Mouse (Mus musculus) midbrain, embryonic 13.5 days (tissue): ENCODE data around the gene Gm14403. TPM values are rescaled to one million over a fixed set of nuclear protein-coding genes. Genes with fewer than 3 reads are reported as not detected.
"Not testable (repeated sequence)": the region's sequence is repeated elsewhere in the genome, so short reads cannot be mapped to it uniquely, and the experiment has no call there.

Experiments used
- ATAC-seq: fragments of 200-750 bp; cut with Nextera tagmentation; 2 replicates; pipeline ENCODE4 v1.8.0; 2017; ENCODE audit warnings: mild to moderate bottlenecking, moderate TSS enrichment, moderate library complexity
- H3K27ac ChIP-seq: fragments of 300-500 bp; sonication (generic); 2 replicates; pipeline ENCODE4 v1.5.1; 2015; ENCODE audit warnings: inconsistent platforms, mild to moderate bottlenecking, moderate library complexity
- H3K27me3 ChIP-seq: fragments of 300-500 bp; sonication (generic); 2 replicates; pipeline ENCODE4 v1.6.1; 2015; ENCODE audit warnings: mild to moderate bottlenecking, inconsistent platforms
- H3K36me3 ChIP-seq: fragments of 300-500 bp; sonication (generic); 2 replicates; pipeline ENCODE4 v1.6.1; 2015; ENCODE audit warnings: mild to moderate bottlenecking, inconsistent platforms
- H3K4me1 ChIP-seq: fragments of 300-500 bp; sonication (generic); replicated peaks from 2 replicates; pipeline ENCODE4 v1.6.1; 2015; ENCODE audit warnings: inconsistent platforms
- H3K4me2 ChIP-seq: fragments of 300-500 bp; sonication (generic); replicated peaks from 2 replicates; pipeline ENCODE4 v1.6.1; 2015; ENCODE audit warnings: moderate library complexity, mild to moderate bottlenecking, inconsistent platforms
- H3K4me3 ChIP-seq: fragments of 300-500 bp; sonication (generic); replicated peaks from 2 replicates; pipeline ENCODE4 v1.5.1; 2015; ENCODE audit warnings: mild to moderate bottlenecking, inconsistent platforms
- H3K9ac ChIP-seq: fragments of 300-500 bp; sonication (generic); replicated peaks from 2 replicates; pipeline ENCODE4 v1.6.1; 2015; ENCODE audit warnings: mild to moderate bottlenecking, inconsistent platforms
- H3K9me3 ChIP-seq: fragments of 300-500 bp; sonication (generic); 2 replicates; pipeline ENCODE4 v1.6.1; 2016; ENCODE audit warnings: mild to moderate bottlenecking, inconsistent platforms
- WGBS: fragments of 180-500 bp; shearing (Covaris S2); methylation state at CpG from one replicate; pipeline ENCODE4 v1.1.7; 2015; 5-methylcytosine and 5-hydroxymethylcytosine counted together
- polyA plus RNA-seq: library from polyadenylated mRNA; unstranded; fragments of >200 nt; fragmentation: Nextera tagmentation; extraction: Ambion mirVana; gene quantifications from 2 replicates; pipeline ENCODE4 v1.2.1, GENCODE M21; 2015

The Gm14403 gene
- polyA plus RNA-seq, 1 experiment from 2014 or later = 2.4 TPM

DNA sequence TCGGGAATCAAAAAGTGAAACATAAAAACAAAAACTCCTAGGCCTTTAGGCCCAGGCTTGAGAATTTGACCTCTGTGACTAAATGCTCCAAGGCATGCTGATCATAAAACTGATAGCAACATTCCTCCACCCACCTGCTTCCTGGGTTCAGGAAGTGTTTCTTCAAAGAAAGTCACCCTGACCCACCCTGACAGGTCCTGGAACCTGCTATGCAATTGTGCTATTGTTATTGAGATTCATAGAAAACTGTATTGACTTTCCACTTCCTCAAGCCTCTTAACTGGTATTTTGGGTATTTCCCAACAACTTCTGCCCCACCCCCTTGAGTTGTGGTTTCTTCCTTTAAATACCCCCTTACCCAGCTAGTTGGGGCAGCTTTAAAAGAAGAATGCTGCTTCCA lies 20.9 kb downstream of the Gm14403 start:
- H3K9me3 ChIP-seq = peaks cover 18% of the 10 kb centered on the region
- H3K9ac ChIP-seq, H3K27ac ChIP-seq, H3K4me2 ChIP-seq, ATAC-seq, H3K4me3 ChIP-seq, H3K4me1 ChIP-seq, H3K27me3 ChIP-seq, H3K36me3 ChIP-seq: not testable (repeated sequence)
- WGBS = 92% methylated on average over 1 of the region's 1 CpGs

DNA sequence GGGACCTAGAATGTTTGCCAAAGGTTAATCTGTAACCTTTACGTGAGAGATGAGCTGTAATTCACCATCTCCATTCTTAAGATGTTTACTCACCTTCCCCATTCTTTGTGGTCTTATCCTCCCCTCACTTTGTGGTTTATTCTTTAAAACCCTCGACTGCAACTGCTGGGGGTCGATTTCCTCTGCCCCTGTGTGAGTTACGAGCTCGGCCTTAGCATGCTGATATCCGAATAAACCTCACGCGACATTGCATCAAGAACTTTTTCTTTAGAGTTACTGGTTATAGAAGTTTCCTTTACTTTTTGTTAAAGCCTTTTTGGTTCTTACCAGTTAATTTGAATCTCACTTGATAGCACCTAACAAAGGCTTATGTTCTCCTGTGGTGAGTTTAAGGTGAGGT lies 22.0 kb downstream of the Gm14403 start:
- Histone ChIP-seq H3K4me1 (no peaks in the 10 kb centered on the region), H3K36me3 (no peaks in the 10 kb centered on the region), H3K9me3 (peaks cover 20% of the 10 kb centered on the region), H3K4me2 (no peak overlapping the region), H3K4me3 (no peak overlapping the region), H3K27me3 (no peaks in the 10 kb centered on the region), H3K9ac (no peak overlapping the region), H3K27ac (no peak overlapping the region)
- 84% methylated on average over 8 of the region's 8 CpGs for WGBS
- no peak for ATAC-seq

DNA sequence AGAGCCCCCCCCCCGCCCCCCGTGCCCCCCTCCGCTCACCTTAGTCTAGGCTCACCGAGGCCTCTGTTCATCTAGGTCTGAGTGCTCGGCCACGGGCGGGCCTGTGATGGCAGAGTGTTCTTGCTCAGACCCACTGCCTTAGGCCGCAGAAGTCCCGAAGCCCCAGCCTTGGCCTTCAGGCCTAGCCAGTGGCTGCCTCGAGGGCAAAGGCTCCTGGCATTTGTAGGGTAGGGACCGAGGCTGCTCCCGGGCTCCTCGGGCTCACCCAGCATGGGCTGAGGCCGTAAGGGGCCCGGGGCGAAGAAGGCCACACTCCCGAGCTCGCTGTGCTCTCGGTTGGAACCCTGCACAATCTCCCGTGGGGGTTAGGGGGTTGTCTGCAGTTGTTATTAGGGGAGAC lies 25.0 kb downstream of the Gm14403 start:
- Histone ChIP-seq H3K36me3 (no peaks in the 10 kb centered on the region), H3K4me2 (no peak overlapping the region), H3K4me3 (no peak overlapping the region), H3K9ac (no peak overlapping the region), H3K27ac (no peak overlapping the region), H3K27me3 (no peaks in the 10 kb centered on the region), H3K4me1 (no peaks in the 10 kb centered on the region), H3K9me3 (peaks cover 23% of the 10 kb centered on the region)
- 91% methylated on average over 20 of the region's 20 CpGs for WGBS
- ATAC-seq = no peak

DNA sequence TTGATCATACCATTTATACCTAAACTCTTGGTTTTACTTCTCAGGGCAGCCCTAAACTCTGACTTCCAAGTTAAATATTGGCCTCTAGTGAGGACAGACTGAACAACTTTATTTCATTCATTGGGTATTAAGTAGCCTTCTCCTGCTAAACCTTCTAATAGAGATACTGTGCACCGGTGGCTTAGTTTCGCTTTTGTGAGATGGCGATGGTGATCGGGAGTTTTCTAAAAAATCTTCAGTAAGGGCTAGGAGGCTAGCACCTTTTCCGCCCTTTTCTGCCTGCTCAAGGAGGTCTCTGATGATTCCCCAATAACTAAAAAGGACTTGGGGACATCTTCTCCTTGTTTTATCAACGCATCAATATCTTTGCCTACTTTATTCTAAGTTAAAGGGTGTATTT lies 25.7 kb downstream of the Gm14403 start:
- not testable (repeated sequence) for H3K4me3 ChIP-seq, H3K4me2 ChIP-seq, ATAC-seq, H3K9ac ChIP-seq, H3K36me3 ChIP-seq, H3K4me1 ChIP-seq, H3K27me3 ChIP-seq, H3K27ac ChIP-seq
- H3K9me3 ChIP-seq = peaks cover 18% of the 10 kb centered on the region
- WGBS = 88% methylated on average over 6 of the region's 6 CpGs

DNA sequence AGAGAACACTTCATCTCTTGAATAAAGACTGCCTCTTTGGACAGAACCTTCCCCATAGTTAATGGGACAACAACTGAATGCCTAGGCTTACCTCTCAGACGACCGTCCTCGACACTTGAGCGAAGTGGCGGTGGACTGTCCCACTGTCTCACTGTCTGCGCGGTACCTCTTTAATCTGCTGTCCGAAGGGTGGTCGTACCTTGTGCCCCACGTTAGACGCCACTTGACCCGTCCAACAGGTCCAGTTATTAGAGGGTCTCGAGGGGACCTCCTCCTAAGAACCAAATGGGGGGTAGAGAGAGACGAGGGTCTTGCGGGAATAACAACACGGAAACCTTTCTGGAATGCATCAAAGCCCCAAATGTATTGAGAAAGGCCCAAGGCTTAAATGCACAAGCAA lies 26.2 kb downstream of the Gm14403 start:
- H3K9me3 ChIP-seq = peaks cover 18% of the 10 kb centered on the region
- not testable (repeated sequence) for H3K27ac ChIP-seq, H3K36me3 ChIP-seq, ATAC-seq, H3K9ac ChIP-seq, H3K27me3 ChIP-seq, H3K4me1 ChIP-seq, H3K4me2 ChIP-seq, H3K4me3 ChIP-seq
- WGBS = 90% methylated on average over 16 of the region's 16 CpGs

DNA sequence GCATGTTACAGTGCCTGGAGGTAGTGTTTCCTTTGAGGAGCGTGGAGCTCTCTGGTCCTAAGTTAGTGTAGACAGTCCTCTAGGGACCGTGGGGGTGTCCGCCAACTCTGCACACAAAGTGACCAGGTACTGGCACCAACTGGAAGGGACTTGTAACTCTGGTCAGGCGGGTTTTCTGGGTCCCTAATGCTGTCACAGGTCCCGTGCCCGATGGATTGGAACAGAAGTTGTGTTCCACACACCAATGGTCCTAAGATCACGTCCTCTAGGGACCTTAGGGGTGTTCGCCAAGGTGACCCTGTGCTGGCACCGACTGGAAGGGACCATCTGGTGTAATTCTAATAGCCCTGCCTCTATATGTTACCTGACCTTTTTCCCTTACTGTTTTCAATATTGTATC lies 37.9 kb downstream of the Gm14403 start:
- H3K36me3 ChIP-seq = no peaks in the 10 kb centered on the region
- no peaks in the 10 kb centered on the region for H3K4me1 ChIP-seq
- ATAC-seq = no peak
- no peak overlapping the region for H3K4me2 ChIP-seq
- no peaks in the 10 kb centered on the region for H3K27me3 ChIP-seq
- WGBS = 79% methylated on average over 9 of the region's 9 CpGs
- no peak overlapping the region for H3K27ac ChIP-seq
- H3K9ac ChIP-seq = no peak overlapping the region
- H3K9me3 ChIP-seq = peaks cover 6% of the 10 kb centered on the region; the same call in 1 of the 2 replicates
- no peak overlapping the region for H3K4me3 ChIP-seq

DNA sequence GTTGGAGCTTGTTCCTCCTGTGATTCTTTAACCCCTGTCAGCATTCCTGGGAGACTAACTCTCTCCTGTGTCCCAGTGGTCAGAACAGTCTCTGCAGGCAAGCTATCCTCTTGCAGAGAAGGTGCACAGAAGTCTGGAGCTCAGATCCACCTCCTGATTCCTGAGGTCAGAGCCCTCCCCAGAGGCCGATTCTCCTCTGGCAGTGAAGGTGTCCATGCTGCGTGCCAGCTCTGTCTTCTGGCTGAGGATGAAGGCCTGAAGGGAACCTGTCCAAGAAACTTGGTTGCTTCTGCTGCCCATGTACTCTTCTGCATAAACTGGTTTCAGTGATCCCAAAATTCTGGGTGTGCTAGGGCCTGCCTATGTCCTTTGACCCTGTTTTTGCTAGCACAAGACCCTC lies 39.1 kb downstream of the Gm14403 start:
- not testable (repeated sequence) for H3K9me3 ChIP-seq, H3K27ac ChIP-seq, H3K36me3 ChIP-seq, ATAC-seq, H3K4me3 ChIP-seq, H3K9ac ChIP-seq, H3K27me3 ChIP-seq, H3K4me2 ChIP-seq, H3K4me1 ChIP-seq
- WGBS = 92% methylated on average over 2 of the region's 2 CpGs

DNA sequence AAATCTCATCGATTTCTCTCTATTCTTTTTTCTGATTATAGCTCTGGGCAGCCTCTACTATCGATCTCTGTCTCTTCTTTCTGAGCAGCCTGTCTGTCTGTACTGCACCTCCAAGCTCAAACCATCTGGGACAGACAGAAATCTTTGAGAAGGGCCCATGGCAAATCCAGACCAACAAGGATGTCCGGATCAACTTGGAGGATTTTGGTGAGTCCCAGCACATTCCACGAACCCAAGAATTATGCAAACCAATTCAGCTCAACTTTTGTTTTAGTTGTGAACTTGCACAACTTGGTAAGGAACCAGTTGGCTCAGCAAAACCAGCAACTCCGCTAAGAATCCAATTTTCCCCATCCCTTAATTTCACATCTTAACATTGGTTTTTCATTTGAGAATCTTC lies 39.7 kb downstream of the Gm14403 start:
- not testable (repeated sequence) for H3K4me2 ChIP-seq, H3K9ac ChIP-seq, ATAC-seq, H3K36me3 ChIP-seq, H3K27ac ChIP-seq, H3K4me3 ChIP-seq, H3K4me1 ChIP-seq, H3K27me3 ChIP-seq, H3K9me3 ChIP-seq
- WGBS = 86% methylated on average over 5 of the region's 5 CpGs

DNA sequence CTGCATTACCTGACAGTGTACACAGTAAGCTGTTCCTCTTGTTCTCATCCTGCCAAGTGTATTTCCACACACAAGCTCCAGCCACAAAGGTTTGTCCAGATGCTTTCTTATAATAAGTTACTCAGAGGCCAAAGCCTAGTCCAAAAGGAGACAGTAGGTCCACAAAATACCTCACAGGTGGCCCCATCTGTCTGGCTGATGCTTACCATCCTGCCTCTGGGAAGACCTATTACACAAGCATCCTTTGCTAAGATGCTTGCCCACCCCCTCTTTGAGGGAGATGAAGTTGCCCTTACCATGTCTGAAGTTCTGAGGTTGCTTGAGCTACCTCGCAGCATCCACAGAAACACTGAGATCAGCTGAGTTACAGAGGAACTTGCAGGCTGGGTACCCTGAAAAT lies 57.2 kb downstream of the Gm14403 start:
- ATAC-seq = not testable (repeated sequence)
- no CpG with 5 or more reads among the region's 1 CpGs for WGBS

More for the DNA sequence above, 57.2 kb downstream of the Gm14403 start:
- H3K9me3 ChIP-seq, H3K27me3 ChIP-seq, H3K36me3 ChIP-seq, H3K4me3 ChIP-seq, H3K4me2 ChIP-seq, H3K9ac ChIP-seq, H3K4me1 ChIP-seq, H3K27ac ChIP-seq: not testable (repeated sequence)

Other genes starting within 250 kb of the Gm14403 start
- not detected in 2 replicates for gene Gm14409, start 231.2 kb upstream of the Gm14403 start, polyA plus RNA-seq
- 0.16 TPM in 1 of 2 replicates, not detected in the other for gene Gm14412, start 173.9 kb upstream of the Gm14403 start, polyA plus RNA-seq
- gene Gm14418, start 99.9 kb upstream of the Gm14403 start, polyA plus RNA-seq = 6.3 and 7.3 TPM in 2 replicates
- 7.1 and 7.5 TPM in 2 replicates for gene Zfp970, start 33.5 kb upstream of the Gm14403 start, polyA plus RNA-seq
- gene Gm14406, start 80.0 kb downstream of the Gm14403 start, polyA plus RNA-seq = not detected in 2 replicates